In genomic region chr6:31307899-31308298, GRCm38 (mm10) we compare ENCODE assay signal across 15 mouse cellular contexts.
"Had no signal": no experiment of that assay in that cellular context is flagged by ENCODE, and none has a peak within 500 bp of the region (broad histone marks: within the 10 kb centered on the region; RNA-seq: fewer than 3 reads in every experiment).

No protein-coding gene starts in this region.

- DNase-seq: kidney, postnatal 10 days; layer of hippocampus, adult 9-11 months; liver; liver, postnatal 0 days; lung, embryonic 14.5 days; thymus, adult 18-20 months; thymus, postnatal 36 days had no signal

- H3K4me1 ChIP-seq: limb, embryonic 10.5 days; limb, embryonic 13.5 days had no signal

- H3K4me3 ChIP-seq: layer of hippocampus, adult 2 months; limb, embryonic 10.5 days; limb, embryonic 13.5 days; midbrain, embryonic 13.5 days had no signal

- H3K4me2 ChIP-seq: limb, embryonic 13.5 days; lung, embryonic 14.5 days; midbrain, embryonic 13.5 days had no signal

- ATAC-seq: intestine, postnatal 0 days; liver, postnatal 0 days; lung, postnatal 0 days; midbrain, embryonic 13.5 days had no signal

- H3K36me3 ChIP-seq: limb, embryonic 10.5 days; limb, embryonic 13.5 days; midbrain, embryonic 13.5 days had no signal

- H3K27ac ChIP-seq: limb, embryonic 10.5 days; limb, embryonic 13.5 days; liver, embryonic 14.5 days; macrophage; midbrain, embryonic 13.5 days had no signal

- H3K27me3 ChIP-seq: limb, embryonic 13.5 days; midbrain, embryonic 13.5 days had no signal

- H3K9ac ChIP-seq: limb, embryonic 13.5 days; liver, embryonic 14.5 days; liver, postnatal 0 days; lung, embryonic 14.5 days; midbrain, embryonic 13.5 days had no signal

- H3K9me3 ChIP-seq: limb, embryonic 10.5 days; limb, embryonic 13.5 days; midbrain, embryonic 13.5 days had no signal
